Mouse (Mus musculus) brown adipose tissue, adult 24 weeks (tissue): ENCODE results near the gene Ispd. TPM values are rescaled to one million over a fixed set of nuclear protein-coding genes. Genes with fewer than 3 reads are reported as not detected.
"Not testable (repeated sequence)": the region's sequence is repeated elsewhere in the genome, so short reads cannot be mapped to it uniquely, and the experiment has no call there.

ENCODE experiments used
- H3K27ac ChIP-seq: fragments of 200-500 bp; replicated peaks from 2 replicates; pipeline ENCODE4 v1.5.1; 2012; ENCODE audit warnings: low read depth, mild to moderate bottlenecking, low read length
- H3K4me1 ChIP-seq: fragments of 200-500 bp; 2 replicates; pipeline ENCODE4 v1.6.1; 2012; ENCODE audit warnings: low read length, mixed read lengths; ENCODE audit not compliant: control insufficient read depth, insufficient read depth, insufficient read length
- H3K4me3 ChIP-seq: fragments of 200-500 bp; 2 replicates; pipeline ENCODE4 v1.5.1; 2012; ENCODE audit warnings: low read depth, mild to moderate bottlenecking, low read length, moderate library complexity; ENCODE audit not compliant: insufficient read depth
- polyA plus RNA-seq: library from polyadenylated mRNA; stranded (reverse); fragments of >200 nt; gene quantifications from 2 replicates; pipeline ENCODE4 v1.2.4, GENCODE M21; 2012; ENCODE audit not compliant: missing spikeins, insufficient read depth, insufficient read length

The Ispd gene
- polyA plus RNA-seq, result 1.9 TPM in 2 replicates

DNA sequence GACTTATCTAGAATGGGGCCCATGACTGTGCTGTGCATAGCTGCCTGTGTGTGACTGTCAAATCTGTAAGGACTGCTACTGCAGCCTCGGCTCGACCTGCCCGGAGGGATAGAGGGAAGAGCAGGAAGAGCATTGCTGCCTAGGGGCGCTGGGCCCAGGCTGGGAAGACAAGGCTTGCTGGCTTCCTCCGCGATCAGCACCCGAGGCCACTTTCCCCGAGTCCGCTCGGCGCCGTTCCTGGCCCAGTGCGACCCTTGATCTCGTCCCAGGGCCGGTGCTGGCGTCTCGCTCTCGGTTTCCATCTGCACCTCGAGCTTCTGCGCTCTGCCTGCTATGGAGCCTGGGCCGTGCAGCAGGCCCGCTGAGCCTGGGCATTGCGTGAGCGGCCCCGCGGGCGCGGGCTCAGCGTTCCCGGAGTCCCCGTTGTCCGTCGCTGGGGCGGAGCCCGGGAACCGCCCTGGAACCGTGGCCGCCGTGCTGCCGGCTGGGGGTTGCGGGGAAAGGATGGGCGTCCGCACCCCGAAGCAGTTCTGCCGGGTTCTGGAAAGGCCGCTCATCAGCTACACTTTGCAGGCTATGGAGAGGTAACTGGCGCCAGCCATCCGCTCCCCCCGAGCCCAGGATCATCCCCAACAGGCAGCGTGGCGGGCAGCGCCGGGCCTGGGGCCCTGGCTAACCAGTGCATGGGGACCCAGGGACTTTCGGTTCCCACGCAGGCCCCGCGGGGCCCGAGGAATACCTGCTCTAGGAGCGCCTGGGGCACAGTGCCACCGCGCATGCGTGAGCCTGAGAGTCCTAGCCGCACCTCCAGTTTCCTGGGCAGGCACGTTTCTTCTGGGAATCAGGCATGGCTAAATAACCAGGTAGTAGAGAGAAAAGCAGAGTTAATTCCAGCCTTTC is at the start of gene Ispd, which contains the start of gene D630036H23Rik:
Ispd (plus strand) TSS at position 10 of the 900 bp plus-strand sequence.
D630036H23Rik (minus strand) TSS at position 741 of the 900 bp plus-strand sequence.
- Histone ChIP-seq H3K4me1 (peaks cover 3% of the 10 kb centered on the region; the same call in 1 of the 2 replicates), H3K27ac (peak within 1 kb of the TSS; percentile 87), H3K4me3 (peak within 1 kb of the TSS; percentile 69)

DNA sequence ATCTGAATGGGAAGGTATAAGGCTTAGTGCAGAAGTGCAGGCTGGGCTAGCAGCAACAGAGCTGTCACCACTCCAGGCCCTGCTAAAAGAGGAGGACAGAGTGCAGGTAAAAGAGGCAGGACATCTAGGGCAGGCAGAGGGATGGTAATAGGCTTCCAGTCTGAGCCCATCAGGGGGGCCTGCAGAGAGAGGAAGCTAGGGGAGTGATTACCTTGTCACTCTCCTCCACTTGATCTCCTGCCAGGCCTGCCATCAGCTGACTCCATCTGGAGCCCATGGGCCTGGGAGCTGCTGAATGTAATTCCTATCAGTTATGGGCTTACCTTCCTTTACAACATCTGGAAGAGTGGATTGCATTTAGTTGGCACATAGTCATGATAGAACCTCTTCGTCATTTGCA is 48.6 kb upstream of the Ispd start:
- Histone ChIP-seq H3K27ac (no peak overlapping the region), H3K4me3 (no peak overlapping the region), H3K4me1 (no peaks in the 10 kb centered on the region)

DNA sequence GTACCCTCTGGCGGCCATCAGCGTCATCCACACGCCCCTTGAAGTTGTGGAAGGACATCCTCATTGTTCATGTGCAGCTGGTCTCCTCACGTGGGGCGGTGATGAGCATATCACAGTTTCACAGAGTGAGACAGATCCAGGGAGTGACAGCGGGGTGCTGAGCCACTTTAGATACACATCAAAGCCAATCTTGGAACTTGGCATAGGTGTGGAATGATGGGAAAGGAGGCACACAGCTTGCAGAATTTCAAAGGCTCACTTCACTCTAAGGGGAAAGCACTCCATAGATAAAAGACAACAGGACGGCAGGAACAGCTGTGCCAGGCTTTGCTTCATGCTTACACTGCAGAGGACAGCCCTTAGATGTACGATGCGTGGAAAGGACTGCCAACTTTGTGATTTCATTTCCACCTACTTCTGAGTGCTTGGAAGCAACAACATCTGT is 47.4 kb upstream of the Ispd start:
- Histone ChIP-seq H3K4me1 (no peaks in the 10 kb centered on the region), H3K27ac (no peak overlapping the region), H3K4me3 (no peak overlapping the region)

DNA sequence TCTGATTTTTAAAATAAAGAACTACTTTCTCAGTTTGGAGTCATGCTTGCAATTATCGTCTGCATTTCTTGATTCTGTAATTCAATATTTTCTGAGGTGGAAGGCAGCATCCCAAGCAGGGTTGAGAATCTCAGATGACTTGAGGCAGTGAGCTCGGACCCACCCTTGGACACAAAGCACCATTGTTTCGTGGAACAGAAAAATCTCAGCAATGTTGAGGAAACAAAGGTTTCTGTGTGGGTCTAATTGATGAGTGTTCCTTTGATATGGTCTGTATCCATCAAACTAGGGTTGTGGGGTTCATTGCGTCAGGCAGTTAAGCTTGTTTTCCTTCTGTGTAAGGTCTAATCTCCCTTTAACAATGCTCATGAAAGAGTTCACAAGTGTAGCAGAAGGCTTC is 37.1 kb upstream of the Ispd start:
- Histone ChIP-seq H3K4me3 (no peak overlapping the region), H3K27ac (no peak overlapping the region), H3K4me1 (no peaks in the 10 kb centered on the region)

DNA sequence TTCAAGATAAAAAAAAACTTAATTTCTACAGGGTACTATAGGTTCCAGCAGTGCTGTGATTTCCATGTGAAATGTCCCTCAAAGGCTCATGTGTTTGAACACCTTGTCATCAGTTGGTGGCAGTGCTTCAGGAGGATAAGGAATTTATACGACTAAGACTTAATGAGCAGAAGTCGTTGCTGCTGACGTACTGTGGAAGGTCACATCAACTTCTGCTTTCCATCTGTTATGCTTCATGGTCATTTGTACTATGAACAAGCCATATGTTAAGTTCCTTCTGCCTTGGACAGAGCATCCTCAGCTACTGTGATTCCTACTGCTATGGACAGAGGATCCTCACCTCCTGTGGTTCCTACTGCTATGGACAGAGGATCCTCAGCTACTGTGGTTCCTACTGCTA is 21.2 kb upstream of the Ispd start:
- Histone ChIP-seq H3K4me1 (no peaks in the 10 kb centered on the region), H3K27ac (no peak overlapping the region), H3K4me3 (no peak overlapping the region)

DNA sequence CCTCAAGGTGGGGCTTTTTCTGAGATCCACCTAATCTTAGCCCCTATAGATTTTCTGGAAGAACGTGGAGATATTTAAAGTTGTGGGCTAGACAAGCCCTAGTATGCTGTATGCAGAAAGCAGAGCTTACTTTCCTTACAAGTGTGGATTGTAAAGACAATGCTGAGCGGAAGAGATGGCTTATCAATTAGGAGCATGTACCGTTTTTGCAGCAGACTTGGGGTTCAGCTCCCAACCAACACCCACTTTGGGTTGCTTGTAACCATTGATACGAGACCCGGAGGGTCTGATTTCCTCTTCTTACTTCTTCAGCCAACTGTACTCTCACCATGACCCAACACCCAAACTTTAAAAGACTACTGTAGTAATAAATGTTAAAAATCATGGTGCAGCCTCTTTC is 20.6 kb upstream of the Ispd start:
- Histone ChIP-seq H3K4me1 (no peaks in the 10 kb centered on the region), H3K4me3 (no peak overlapping the region), H3K27ac (no peak overlapping the region)

DNA sequence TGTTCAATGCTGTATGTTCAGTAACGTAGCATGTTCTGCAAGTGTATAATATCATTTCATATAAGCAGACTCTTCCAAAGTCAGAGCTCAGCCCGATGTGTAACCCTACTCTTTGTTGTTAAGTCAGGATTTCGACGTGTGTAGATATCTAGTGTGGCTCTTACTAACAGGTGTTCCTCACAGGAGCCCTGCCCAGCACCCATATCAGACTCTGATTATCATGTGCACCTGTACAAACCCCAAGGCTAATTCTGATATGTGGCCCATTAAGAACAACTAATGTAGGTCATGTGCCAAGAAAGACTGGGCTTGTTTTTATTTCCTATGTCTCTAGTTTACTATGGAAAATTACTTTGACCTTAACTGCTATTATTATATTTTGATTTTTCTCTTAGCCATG is 17.2 kb upstream of the Ispd start:
- Histone ChIP-seq H3K27ac (no peak overlapping the region), H3K4me1 (no peaks in the 10 kb centered on the region), H3K4me3 (no peak overlapping the region)

DNA sequence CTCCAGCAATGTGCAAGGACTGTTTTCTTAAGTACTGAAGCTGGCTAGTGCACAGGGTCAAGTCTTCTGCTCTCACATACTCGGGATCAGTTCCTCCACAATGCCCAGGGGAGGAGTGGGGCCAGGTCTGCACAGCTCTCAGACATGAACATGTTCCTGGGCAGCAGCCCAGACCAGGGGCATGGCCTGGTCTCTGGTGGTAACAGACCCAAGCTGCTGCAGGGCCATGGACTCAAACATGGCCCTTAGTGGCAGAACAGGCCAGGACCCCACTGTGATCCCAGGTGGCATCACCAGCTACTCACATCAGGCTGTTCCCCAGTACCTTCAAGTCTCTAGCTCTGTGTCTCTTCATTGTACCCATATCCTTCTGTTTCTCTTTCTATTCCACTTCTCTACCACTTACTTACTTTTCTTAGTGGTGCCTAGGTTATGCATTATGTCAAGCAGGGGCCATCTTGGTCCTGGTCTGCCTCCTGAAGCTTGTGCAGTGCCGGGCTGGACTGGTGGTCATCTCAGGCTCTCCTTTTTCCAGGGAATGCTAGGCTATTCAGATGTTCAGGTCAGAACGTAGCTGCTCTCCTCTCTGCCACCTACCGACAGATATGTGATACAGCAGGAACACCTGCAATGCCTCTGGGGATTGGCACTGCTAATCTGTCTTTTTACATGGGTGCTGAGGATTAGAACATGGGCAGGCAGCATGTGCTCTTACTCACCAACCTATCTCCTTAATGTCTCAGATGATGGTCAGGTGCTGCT is 7.8 kb upstream of the Ispd start:
- H3K27ac ChIP-seq, result no peak overlapping the region
- no peaks in the 10 kb centered on the region for H3K4me1 ChIP-seq

DNA sequence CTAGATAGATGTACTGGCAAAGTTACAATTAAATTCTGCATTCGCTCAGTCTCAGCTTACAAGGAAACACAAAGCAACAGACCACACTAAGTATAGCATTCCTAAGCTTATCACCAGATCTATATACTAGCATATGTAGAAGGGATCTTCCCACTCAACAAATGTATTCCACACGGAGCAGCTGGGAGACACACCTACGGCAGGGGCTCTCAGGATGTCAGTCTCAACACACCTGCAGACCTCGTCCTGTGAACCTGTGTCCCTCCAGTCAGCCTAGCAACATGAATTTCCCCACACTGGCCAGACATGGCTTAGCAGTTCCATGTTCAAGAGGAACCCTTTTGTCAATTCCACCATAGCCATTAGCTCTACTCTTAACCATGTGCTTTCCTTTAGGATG is 4.9 kb upstream of the Ispd start:
- H3K4me1 ChIP-seq, H3K4me3 ChIP-seq, H3K27ac ChIP-seq: not testable (repeated sequence)

More for the DNA sequence above, 7.8 kb upstream of the Ispd start:
- no peak overlapping the region for H3K4me3 ChIP-seq

DNA sequence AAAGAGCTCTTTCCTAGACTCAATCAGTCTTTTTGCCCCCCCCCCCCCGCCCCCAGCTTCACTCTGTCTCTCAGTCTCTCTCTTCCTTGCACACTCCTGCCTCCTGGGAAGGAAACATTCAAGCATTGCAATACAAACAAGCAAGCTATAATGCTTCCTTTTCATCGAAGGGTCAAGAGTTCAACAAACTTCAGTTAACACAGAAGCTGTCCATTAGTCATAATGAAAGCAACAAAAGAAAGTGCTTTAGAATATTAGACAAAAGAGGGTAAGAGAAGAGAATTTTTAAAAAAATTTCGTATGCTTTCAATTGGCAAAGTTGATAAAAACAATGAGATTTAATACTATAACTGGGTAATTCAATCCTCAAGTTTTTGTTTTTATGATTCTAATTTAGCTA is 996 bp upstream of the Ispd start:
- Histone ChIP-seq H3K4me3 (no peak overlapping the region), H3K27ac (no peak overlapping the region), H3K4me1 (peaks cover 3% of the 10 kb centered on the region; the same call in 1 of the 2 replicates)

DNA sequence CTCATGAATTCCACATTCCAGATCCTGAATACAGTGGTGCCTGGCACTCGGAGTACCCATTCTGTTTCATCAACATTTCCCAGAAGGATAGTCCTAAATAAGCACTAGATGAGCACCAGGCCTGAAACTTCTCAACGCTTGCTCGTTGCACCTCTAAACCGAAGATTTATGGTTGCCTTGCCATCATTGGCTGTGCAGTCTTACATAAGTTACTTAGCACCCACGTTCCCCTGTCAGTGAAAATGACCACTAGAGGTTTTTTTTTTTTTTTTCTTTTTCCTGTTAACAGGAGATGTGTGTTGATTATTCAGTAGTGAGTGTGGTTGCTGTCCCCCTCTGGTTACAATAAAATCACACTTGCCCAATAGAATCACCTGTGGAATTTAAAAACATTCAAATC is 444 bp upstream of the Ispd start:
- Histone ChIP-seq H3K4me3 (no peak overlapping the region), H3K27ac (no peak overlapping the region), H3K4me1 (peaks cover 3% of the 10 kb centered on the region; the same call in 1 of the 2 replicates)

DNA sequence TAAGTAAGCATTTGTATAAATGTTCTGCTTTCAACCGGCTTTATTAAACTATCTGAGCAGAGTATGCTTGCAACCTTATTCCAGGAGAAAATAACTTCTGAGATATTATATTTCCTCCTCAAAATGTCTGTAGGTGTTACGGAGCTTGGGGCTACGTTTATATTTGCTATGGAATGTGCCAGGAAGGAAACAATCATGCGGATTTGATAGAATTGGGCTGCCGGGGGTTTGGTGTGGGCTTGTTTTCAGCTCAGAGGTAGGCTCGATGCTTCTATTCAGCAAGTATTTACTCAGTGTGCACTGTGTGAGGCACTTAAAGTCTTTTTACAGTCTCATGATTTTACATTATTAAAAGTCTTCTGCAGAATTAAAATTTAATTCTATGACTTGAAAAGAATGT is 4.1 kb downstream of the Ispd start:
- Histone ChIP-seq H3K27ac (no peak overlapping the region), H3K4me3 (no peak overlapping the region), H3K4me1 (peaks cover 3% of the 10 kb centered on the region; the same call in 1 of the 2 replicates)

DNA sequence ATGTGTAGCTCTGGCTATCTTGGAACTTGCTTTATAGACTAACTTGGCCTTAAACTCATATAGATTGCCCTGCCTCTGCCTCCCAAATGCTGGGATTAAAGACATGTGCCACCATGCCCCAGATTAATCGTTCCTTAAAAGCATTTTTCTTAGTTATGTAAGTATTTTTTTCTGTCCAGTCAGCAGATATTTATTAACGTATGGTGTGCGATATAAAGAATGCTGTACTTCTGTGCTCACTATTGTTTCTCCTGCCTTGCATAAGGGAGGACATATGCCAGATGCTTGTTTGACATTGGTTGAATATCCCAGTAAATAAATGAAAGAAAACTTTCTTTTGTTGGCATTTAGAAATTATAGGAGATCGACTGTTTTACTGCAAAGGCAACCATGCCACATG is 5.7 kb downstream of the Ispd start:
- no peak overlapping the region for H3K27ac ChIP-seq
- no peak overlapping the region for H3K4me3 ChIP-seq

DNA sequence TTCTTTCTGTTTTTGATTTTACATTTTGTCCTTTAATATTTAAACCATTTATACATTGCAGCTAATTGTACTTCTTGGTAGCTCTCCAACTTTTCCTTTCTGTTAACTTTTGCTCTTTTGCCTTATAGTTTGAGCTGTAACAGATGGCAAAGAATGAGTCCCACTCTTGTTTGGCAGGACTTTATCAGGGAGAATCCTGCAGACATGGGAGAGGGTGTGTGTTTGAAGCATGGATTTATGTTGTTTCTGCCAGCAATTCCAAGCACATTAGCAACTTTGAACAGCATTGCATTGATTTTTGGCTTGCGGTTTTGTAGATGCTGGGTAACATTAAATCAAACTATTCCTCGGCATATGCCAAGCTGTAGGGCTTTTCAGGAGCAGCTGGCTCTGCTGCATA is 13.9 kb downstream of the Ispd start:
- H3K4me3 ChIP-seq, result no peak overlapping the region
- no peaks in the 10 kb centered on the region for H3K4me1 ChIP-seq
- H3K27ac ChIP-seq, result no peak overlapping the region

More for the DNA sequence above, 5.7 kb downstream of the Ispd start:
- no peaks in the 10 kb centered on the region for H3K4me1 ChIP-seq

DNA sequence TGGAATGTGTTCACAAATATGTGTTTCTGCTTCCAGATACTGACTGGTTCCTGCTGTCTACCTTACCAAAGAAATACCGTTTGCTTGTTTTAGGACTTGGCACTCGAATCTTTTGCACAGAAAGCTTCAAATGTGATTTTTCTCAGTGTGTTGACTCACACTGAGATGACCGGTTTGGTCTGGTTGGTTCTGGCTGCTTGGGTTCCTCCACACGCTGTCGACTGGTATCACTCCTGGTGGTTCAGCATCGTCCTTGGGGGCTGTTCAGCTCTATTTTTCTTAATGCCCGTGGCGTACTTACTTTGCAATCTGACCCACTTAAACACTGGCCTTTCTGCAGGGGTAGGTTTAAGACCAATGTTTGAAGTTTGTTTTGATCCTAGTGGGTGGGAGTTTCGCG is 42.4 kb downstream of the Ispd start:
- Histone ChIP-seq H3K27ac (no peak overlapping the region), H3K4me3 (no peak overlapping the region), H3K4me1 (no peaks in the 10 kb centered on the region)
